Mouse (Mus musculus) liver, embryonic 18 days (tissue): ENCODE results near the gene Rasa4. TPM values are rescaled to one million over a fixed set of nuclear protein-coding genes. Genes with fewer than 3 reads are reported as not detected.

ENCODE experiments used
- polyA plus RNA-seq: library from polyadenylated mRNA; depleted of rRNA; stranded (reverse); fragments of >200 nt; gene quantifications from 2 replicates; pipeline ENCODE4 v1.2.3, GENCODE M21; 2012; rRNA removed

The Rasa4 gene
- polyA plus RNA-seq = 3.8 and 4.6 TPM in 2 replicates

GRCm38 (mm10) chr5:136083669-136084107, at the start of gene Rasa4:
TSS of gene Rasa4 (plus strand) at chr5:136083916.

GRCm38 (mm10) chr5:136038258-136039214, 45.2 kb upstream of the Rasa4 start, which contains the start of gene Upk3b:
TSS of gene Upk3b (plus strand) at chr5:136038496.

GRCm38 (mm10) chr5:136054301-136055077, 29.2 kb upstream of the Rasa4 start, which contains the start of gene Upk3bl:
TSS of gene Upk3bl (plus strand) at chr5:136054492.

GRCm38 (mm10) chr5:136115891-136116783, 32.4 kb downstream of the Rasa4 start, which contains the start of gene Polr2j:
TSS of gene Polr2j (plus strand) at chr5:136116631.

GRCm38 (mm10) chr5:136135571-136136291, 52.0 kb downstream of the Rasa4 start, which contains the start of the genes Lrwd1 and Alkbh4:
TSS of gene Lrwd1 (minus strand) at chr5:136136074.
TSS of gene Alkbh4 (plus strand) at chr5:136136146.

Other genes with a start within 250 kb of the Rasa4 start
- gene Hspb1, start 196.0 kb upstream of the Rasa4 start, polyA plus RNA-seq = 2.9 and 4.0 TPM in 2 replicates
- gene Ywhag, start 149.3 kb upstream of the Rasa4 start, polyA plus RNA-seq = 27.1 and 28.2 TPM in 2 replicates
- 2.4 and 2.9 TPM in 2 replicates for gene Ssc4d, start 109.4 kb upstream of the Rasa4 start, polyA plus RNA-seq
- gene Zp3, start 103.8 kb upstream of the Rasa4 start, polyA plus RNA-seq = not detected in 2 replicates
- 4.2 and 4.4 TPM in 2 replicates for gene Dtx2, start 89.1 kb upstream of the Rasa4 start, polyA plus RNA-seq
- 4.5 and 6.1 TPM in 2 replicates for gene Upk3b, start 45.4 kb upstream of the Rasa4 start, polyA plus RNA-seq
- 0.04 TPM in 1 of 2 replicates, not detected in the other for gene Upk3bl, start 29.4 kb upstream of the Rasa4 start, polyA plus RNA-seq
- gene Polr2j, start 32.7 kb downstream of the Rasa4 start, polyA plus RNA-seq = 72.5 and 80.5 TPM in 2 replicates
- gene Lrwd1, start 52.2 kb downstream of the Rasa4 start, polyA plus RNA-seq = 21.1 and 23.3 TPM in 2 replicates
- gene Alkbh4, start 52.2 kb downstream of the Rasa4 start, polyA plus RNA-seq = 6.7 and 6.9 TPM in 2 replicates
- gene Orai2, start 86.8 kb downstream of the Rasa4 start, polyA plus RNA-seq = 6.1 and 6.5 TPM in 2 replicates
- 8.0 and 10.8 TPM in 2 replicates for gene Prkrip1, start 115.0 kb downstream of the Rasa4 start, polyA plus RNA-seq
- gene Sh2b2, start 162.6 kb downstream of the Rasa4 start, polyA plus RNA-seq = 3.0 and 3.5 TPM in 2 replicates